Comparison of ENCODE assay signal across 10 mouse cellular contexts in genomic region chr7:58677111-58677805, GRCm38 (mm10). TPM values are rescaled to one million over a fixed set of nuclear protein-coding genes. Genes with fewer than 3 reads are reported as not detected.
DNase-seq lines count a peak whose midpoint lies in the region; ATAC-seq and TF ChIP-seq lines count a peak whose summit lies in the region.
"Had no signal": no experiment of that assay in that cellular context is flagged by ENCODE, and none has a peak within 500 bp of the region (broad histone marks: within the 10 kb centered on the region; RNA-seq: fewer than 3 reads in every experiment).

No protein-coding gene starts in this region.

- peak; percentile 21 for DNase-seq in testis, postnatal 14 days (ENCODE audit: low spot score)
- no peak for DNase-seq in testis, postnatal 10 days (ENCODE audit: low spot score)
- peak; percentile 75 to 83 for DNase-seq in heart, adult 9 months (ENCODE audit: low spot score in 2 of 2)
- no peak for DNase-seq in MN1 (ENCODE audit: low spot score)
- no peak for DNase-seq in midbrain, embryonic 14.5 days
- no peak for DNase-seq in hindbrain, postnatal 0 days (ENCODE audit: low spot score)
- DNase-seq in cerebellum, adult 9-10 months, result no peak
- DNase-seq: lung, embryonic 14.5 days had no signal

- no peak for TF ChIP-seq CTCF in hindbrain, postnatal 0 days (IDR thresholded peaks at IDR 0.05; ENCODE audit: low read depth)

- H3K4me2 ChIP-seq in midbrain, embryonic 14.5 days (ENCODE audit: low read length), result no peak overlapping the region
- H3K4me2 ChIP-seq in hindbrain, postnatal 0 days (ENCODE audit: low read depth, low read length), result no peak overlapping the region
- H3K4me2 ChIP-seq: lung, embryonic 14.5 days had no signal

- WGBS in midbrain, embryonic 14.5 days, result 72% methylated on average over 5 of the region's 5 CpGs
- WGBS in hindbrain, postnatal 0 days, result 75% methylated on average over 5 of the region's 5 CpGs

- H3K27ac ChIP-seq in midbrain, embryonic 14.5 days (replicated peaks; ENCODE audit: low read depth, low read length), result no peak overlapping the region
- H3K27ac ChIP-seq in hindbrain, postnatal 0 days, result no peak overlapping the region
- H3K27ac ChIP-seq: forebrain, embryonic 10.5 days had no signal

- peaks cover 2% of the 10 kb centered on the region; the same call in 1 of the 2 replicates for H3K9me3 ChIP-seq in megakaryocyte, embryonic 14.5 days
- H3K9me3 ChIP-seq in midbrain, embryonic 14.5 days (ENCODE audit: control insufficient read depth, low read length), result no peaks in the 10 kb centered on the region
- H3K9me3 ChIP-seq in hindbrain, postnatal 0 days (ENCODE audit: low read length), result no peaks in the 10 kb centered on the region

- H3K36me3 ChIP-seq in megakaryocyte, embryonic 14.5 days (replicated peaks; ENCODE audit: low read length), result no peaks in the 10 kb centered on the region
- no peaks in the 10 kb centered on the region for H3K36me3 ChIP-seq in midbrain, embryonic 14.5 days (ENCODE audit: control insufficient read depth, insufficient read depth, low read length)
- H3K36me3 ChIP-seq in hindbrain, postnatal 0 days (ENCODE audit: insufficient read depth, low read length), result no peaks in the 10 kb centered on the region

- peaks cover 47% of the 10 kb centered on the region for H3K4me1 ChIP-seq in megakaryocyte, embryonic 14.5 days
- H3K4me1 ChIP-seq in midbrain, embryonic 14.5 days (ENCODE audit: control insufficient read depth, insufficient read depth, low read length), result no peaks in the 10 kb centered on the region
- H3K4me1 ChIP-seq in hindbrain, postnatal 0 days (ENCODE audit: insufficient read depth, low read length), result no peaks in the 10 kb centered on the region

- no peak overlapping the region for H3K9ac ChIP-seq in midbrain, embryonic 14.5 days (replicated peaks; ENCODE audit: low read length)
- no peak overlapping the region for H3K9ac ChIP-seq in hindbrain, postnatal 0 days (replicated peaks; ENCODE audit: low read length)
- H3K9ac ChIP-seq: lung, embryonic 14.5 days had no signal

- no peak for ATAC-seq in midbrain, embryonic 14.5 days (ENCODE audit: low FRiP score, low TSS enrichment)
- ATAC-seq in hindbrain, postnatal 0 days, result no peak

- H3K27me3 ChIP-seq in megakaryocyte, embryonic 14.5 days (replicated peaks), result no peaks in the 10 kb centered on the region
- no peaks in the 10 kb centered on the region for H3K27me3 ChIP-seq in midbrain, embryonic 14.5 days (ENCODE audit: control insufficient read depth, insufficient read depth, low read length)
- no peaks in the 10 kb centered on the region for H3K27me3 ChIP-seq in hindbrain, postnatal 0 days (ENCODE audit: insufficient read depth, low read length)

- H3K4me3 ChIP-seq in megakaryocyte, embryonic 14.5 days (replicated peaks), result peak overlapping the region; percentile 87
- no peak overlapping the region for H3K4me3 ChIP-seq in midbrain, embryonic 14.5 days (replicated peaks; ENCODE audit: low read depth, low read length)
- H3K4me3 ChIP-seq in hindbrain, postnatal 0 days (ENCODE audit: low read length), result no peak overlapping the region
- H3K4me3 ChIP-seq: forebrain, embryonic 10.5 days had no signal

RNA-seq across cellular contexts. Expression of gene Atp10a, which starts 21.3 kb away (rescaled TPM):
- polyA plus RNA-seq in megakaryocyte, embryonic 14.5 days (2012; ENCODE audit: insufficient read depth, low replicate concordance), result 1.3 TPM in 1 of 2 replicates, not detected in the other
- 0.86 and 1.1 TPM in 2 replicates for polyA plus RNA-seq in midbrain, embryonic 14.5 days (2014; fragmentation: Nextera tagmentation; extraction: Ambion mirVana)
- total RNA-seq in hindbrain, postnatal 0 days (2014; rRNA removed), result 3.6 and 5.9 TPM in 2 replicates
- 0.75 and 1.1 TPM in 2 replicates for polyA plus RNA-seq in hindbrain, postnatal 0 days (2015; fragmentation: Nextera tagmentation; extraction: Ambion mirVana)

Comparison
In these comparisons a context has a peak if more than half of its experiments do, and no peak if none do; other contexts are left out.
1. DNase-seq: peak in testis, postnatal 14 days (single experiment) and heart, adult 9 months (2 of 2); none in testis, postnatal 10 days (single experiment), MN1 (single experiment), midbrain, embryonic 14.5 days (single experiment), hindbrain, postnatal 0 days (single experiment) and cerebellum, adult 9-10 months (single experiment).